Mouse (Mus musculus): Measurements from ENCODE around the gene 4930524B15Rik. TPM values are rescaled to one million over a fixed set of nuclear protein-coding genes. Genes with fewer than 3 reads are reported as not detected.
A peak's percentile ranks its signal among the peaks of the same experiment; 100 is the strongest.
"Not testable (repeated sequence)": the region's sequence is repeated elsewhere in the genome, so short reads cannot be mapped to it uniquely, and the experiment has no call there.

Gene 4930524B15Rik
- total RNA-seq (2015) = not detected in 2 replicates
- total RNA-seq (2017) = not detected in 2 replicates

DNA sequence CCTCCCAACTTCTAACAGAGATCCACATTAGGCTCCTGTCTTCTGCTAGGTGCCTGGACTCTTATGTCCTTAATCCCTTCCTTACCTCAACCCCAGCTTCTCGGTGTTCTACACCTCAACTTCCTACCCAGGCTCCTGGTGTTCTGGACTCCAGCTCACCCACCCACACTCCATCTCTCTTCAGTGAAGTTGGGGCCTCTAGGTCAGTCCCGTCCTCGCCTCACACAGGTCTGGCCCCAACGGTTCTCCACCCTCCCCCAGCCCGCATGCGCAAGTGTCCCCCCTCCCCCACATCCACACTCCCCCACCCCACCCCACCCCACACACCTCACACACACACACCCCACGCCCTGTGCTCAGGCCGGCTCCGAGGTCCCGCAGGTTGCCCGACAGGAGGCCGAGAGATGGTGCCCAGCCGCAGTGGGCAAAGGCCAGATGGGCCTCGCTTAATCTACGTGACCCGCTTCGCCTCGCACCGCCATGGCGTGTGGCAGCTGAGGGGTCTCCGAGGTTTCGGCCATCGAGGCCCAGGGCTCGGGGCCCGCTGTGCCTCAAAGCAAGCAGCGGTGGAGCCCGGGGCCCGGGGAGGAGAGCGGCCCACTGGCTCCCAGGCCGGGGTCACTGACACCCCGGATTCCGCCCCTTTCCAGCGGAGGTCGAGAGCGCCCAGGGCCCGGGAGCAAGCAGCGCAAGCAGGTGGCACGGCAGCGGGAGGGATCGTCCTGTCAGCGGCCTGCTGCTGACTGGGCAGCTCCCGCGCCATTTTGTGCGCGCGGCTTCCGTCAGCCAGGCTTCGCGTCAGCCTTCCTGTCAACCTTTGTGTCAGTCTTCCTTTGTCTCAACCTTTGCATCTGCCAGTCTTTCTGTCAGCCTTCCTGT, at the start of gene 4930524B15Rik:
TSS of gene 4930524B15Rik (plus strand) at position 337 of the 879 bp plus-strand sequence.
- no peak for ATAC-seq (replicated peaks; ENCODE audit: poor library complexity)

DNA sequence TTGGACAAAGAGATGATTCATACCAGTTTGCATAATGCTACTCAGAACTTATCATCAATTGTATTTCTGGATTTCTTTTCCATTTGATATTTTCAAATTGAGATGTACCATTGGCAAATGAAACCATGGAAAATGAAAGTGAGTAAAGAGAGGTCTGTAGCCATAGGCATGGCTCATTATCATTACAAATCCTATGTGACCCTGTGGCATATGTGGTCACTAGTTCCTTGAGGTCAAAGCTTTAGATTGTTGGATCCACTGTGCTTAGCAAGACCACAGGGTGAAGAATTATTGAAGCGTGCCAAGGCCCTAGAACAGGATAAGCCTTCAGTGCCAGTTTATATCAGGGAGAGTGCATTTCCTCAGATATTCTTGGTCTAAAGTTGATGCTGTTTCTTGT, 47.6 kb upstream of the 4930524B15Rik start:
- ATAC-seq (replicated peaks; ENCODE audit: poor library complexity) = no peak

DNA sequence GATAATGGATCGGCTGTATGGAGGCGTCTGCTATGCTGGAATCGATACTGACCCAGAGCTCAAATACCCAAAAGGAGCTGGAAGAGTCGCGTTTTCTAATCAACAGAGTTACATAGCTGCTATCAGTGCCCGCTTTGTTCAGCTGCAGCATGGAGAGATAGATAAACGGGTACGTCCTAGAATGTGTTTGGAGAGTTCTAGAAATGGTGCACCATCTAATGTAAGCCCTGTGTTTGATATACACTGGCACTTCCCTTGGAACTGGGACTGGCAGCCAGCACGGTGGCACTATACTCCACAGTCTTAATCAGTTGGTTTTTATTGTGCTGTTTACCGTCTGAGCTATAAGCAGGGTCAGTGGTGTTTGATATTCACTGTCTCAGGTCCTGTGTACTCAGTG, 35.3 kb upstream of the 4930524B15Rik start:
- ATAC-seq (replicated peaks; ENCODE audit: poor library complexity) = peak; percentile 42; the same call in 1 of the 2 replicates

DNA sequence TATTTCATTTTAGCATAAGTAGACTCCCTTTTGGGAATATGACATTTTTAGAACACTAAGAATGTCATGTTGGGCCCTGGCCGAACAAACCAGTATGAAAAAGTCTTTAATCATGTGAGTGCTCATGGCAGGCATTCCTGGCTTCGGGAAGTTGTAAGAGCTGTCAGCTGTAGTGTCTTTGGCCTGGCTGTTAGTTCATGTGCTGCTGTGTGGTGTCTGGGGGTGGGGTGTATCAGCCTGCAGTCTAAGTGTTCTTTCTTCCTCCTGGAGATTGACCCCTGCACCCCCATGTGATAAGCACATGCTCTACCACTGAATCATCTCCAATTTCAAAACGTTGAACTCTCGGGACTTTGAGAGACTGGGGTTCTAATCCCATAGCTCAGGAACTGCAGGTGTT, 29.7 kb upstream of the 4930524B15Rik start:
- no peak for ATAC-seq (replicated peaks; ENCODE audit: poor library complexity)

DNA sequence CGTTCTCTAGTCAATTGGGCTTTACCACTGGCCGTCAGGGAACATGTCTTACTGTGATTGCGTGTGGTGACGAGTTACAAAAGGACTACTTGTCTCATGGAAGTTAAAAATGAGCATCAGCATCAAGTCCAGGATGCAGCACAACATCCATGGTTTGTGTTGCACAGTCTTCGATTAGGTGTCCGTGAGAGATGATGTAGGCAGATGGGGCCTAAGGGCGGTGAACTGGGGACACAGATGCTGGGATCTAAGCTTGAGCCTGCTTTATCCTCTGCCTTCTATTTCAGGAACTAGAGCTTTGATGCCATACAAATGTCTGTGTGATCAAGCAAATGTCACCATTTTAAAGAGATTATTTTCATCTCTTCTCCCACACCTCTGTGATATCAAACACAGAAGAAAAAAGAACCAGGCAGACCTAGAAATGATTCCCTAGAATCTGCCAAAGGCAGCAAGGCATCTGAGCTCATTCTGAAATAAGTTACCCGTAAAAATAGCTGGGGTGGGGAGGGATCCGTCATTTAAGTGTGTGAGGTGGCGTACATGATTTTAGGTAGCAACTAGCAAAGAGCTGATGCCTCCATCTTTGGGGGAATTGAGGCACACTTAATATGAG, 28.4 kb upstream of the 4930524B15Rik start:
- no peak for ATAC-seq (replicated peaks; ENCODE audit: poor library complexity)

DNA sequence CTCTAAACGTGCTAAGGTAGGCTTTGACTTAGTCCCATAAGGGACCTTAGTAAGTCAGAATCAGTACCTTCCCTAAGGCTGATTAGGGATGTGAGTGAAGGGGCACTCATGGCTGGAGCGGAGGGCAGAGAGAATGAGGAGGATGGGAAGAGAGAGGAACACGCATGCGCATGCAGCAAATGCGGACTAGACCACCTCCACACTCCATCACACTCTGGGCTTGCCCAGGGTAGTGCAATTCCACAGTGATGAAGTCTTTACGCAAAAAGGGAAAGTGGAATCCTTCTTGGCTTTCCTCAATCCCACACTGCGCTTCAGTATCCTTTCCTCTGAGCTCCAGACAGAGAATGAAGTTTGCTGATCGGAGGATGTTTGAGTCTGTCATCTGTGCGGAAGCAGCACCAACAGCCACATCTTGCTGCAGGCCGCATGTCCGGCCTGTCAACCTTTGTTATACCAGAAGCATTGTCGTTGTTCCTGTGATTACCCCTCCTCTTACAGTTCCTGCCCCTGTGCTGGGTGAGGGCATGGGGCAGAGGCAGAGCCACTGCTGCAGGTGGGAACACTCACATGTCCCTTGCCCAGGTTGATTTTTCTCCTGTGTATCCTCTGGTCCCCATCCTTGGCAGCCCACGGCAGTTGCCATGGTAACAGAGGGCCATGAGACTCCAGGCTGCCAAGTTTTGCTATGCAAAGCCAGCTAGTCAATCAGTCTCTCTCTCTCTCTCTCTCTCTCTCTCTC, 24.3 kb upstream of the 4930524B15Rik start:
- ATAC-seq (replicated peaks; ENCODE audit: poor library complexity) = no peak

DNA sequence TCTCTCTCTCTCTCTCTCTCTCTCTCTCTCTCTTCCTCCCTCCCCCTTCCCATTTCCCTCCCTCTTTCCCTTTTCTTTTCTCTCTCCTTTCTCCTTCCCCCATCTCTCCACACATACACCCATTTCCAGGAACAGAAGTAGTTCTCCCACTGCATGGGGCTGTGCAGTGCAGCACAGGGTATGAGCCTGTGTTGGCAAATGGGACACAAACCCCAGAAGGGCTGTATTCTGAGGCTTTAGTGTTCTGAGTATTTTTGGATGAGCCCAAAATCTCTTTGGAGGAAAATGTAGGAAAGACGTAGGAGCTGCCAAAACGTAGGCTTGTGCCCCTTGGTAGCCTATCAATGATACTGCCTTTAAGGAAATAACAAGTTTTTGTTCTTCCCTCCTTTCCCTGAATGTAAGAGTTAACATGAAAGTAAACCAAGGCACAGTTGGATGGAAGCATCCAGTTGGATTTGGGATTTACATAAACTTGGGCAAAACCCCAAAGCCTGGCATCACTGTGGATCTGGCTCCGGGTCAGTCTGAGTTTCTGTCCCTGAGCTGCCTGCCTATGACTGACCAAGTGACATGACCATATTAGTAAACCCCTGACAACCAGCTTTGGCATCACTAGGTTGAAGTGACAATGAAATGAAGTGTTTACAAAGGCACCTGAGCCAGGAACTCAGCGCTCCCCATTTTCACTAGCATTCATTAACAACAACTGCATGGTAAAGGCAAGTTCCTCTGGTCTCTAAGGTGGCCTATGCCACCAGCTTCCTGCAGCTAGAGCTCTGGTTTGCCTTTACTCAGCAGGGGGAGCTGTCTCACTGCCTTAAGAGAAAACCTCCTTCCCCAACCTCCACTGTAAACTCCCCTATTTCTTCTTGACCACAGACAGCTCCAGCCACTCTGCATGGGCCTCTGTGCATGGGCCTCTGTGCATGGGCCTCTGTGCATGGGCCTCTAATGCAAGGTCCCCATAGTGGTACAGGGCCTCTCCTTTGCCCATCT, 23.5 kb upstream of the 4930524B15Rik start:
- peak; percentile 86 for ATAC-seq (replicated peaks; ENCODE audit: poor library complexity)

DNA sequence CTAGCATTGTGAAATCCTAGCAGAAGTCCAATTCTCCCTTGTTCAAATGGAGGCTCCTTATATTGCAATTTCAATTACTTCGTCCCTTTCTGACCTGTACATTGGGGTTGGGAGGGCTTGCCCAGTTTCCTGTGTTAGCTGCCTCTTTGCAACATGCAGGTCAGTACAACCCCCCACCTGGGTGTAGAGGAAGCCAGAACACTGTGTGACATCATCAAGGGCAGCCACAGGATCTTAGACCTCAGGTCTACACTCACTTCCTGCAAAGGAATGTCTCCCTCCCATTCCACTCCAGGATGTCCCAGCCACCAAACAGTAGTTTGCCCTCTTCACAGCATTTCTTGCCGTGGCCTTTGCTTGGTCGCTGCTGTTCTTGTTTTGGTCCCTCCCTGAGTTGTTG, 19.9 kb upstream of the 4930524B15Rik start:
- no peak for ATAC-seq (replicated peaks; ENCODE audit: poor library complexity)

DNA sequence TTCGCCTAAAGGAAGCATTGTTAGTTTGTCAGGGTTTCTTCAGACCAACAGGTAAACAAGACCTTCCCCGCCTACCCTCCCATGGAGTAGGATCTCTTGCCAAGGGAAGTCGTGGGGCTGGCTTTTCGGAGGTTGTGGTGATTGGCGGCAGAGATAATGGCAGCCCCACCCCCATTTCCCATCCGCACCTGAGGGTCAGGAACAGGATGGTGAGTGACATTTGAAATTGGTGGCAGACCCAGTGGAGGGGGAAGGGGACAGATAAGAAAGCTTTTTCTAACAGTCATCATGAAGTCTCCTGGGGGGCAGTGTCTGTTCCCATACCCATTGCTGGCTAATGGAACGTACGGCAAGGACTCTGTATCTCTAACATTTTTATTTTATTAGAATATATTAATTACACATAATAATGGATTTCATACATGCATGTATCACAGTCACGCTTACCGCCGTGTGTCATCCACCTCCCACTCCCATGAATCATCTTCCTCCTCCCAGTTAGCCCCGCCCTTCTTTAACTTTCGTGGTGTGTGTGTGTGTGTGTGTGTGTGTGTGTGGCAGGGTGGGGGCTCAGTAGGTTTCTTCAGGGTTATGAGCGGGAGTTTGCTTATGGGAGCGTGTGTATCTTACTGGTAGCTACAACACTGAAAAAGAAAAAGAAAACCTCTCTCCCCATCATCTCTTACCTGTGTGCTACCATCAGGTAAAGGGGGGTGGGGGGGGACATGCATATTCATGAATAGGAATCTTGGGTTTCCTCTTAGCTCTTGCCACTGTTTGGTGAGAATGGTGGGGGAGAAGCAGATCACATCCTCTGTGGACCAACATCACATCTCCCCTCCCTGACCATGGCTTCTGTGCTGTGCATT, 16.7 kb upstream of the 4930524B15Rik start:
- peak; percentile 33; the same call in 1 of the 2 replicates for ATAC-seq (replicated peaks; ENCODE audit: poor library complexity)

DNA sequence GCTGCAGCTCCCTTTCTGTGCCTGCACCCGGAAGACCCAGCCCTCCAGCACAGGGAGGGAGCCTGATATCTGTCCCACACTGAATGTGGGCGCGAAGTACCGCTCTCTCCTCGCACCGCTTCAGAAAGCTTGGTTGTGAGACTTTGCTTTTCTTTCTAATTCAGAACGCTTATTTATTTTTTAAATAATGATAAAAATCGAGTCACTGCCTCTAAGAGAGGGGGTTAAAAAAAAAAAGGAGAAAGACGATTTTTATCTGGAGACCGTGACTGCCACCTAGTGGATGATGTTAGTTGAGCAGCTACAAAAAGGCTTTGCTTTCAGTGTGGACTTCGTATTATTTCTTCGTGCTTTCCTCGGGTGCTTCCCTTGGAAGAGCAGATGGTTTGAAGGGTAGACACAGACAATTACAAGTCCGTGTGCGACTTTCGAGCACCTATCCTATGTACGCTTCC, 16.0 kb upstream of the 4930524B15Rik start:
- ATAC-seq (replicated peaks; ENCODE audit: poor library complexity) = peak; percentile 75

DNA sequence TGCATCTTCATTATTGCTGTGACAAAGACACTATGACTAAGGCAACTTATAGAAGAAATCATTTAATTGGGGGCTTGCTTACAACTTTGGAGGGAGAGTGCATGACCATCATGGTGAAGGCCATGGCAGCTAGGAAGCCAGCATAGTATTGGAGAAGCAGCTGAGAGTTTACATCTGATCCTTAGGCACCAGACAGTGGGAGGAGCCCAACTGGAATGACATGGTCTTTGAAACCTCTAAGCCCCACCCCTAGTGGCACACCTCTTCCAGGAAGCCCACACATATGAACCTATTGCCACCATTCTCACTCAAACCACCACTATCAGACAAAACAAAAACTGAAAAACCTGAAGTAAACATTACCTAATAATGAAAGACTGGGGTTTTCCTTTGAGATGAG, 5.3 kb upstream of the 4930524B15Rik start:
- no peak for ATAC-seq (replicated peaks; ENCODE audit: poor library complexity)

DNA sequence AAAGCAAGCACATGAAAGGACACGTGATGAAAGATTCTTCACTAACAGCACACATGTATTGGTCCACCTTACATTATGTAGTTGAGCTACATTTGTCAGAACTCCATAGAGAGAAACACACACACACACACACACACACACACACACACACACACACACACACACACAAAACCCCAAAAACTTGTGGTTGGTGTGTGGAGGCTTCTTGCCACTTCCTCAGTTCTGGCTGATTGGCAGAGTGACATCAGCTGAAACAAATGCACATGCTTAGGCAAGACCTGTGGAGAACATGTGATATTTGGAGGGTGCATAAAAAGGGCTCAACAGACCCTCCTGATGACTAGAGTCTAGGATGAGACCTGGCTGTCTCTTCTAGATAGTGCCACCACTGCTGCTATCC, 1.4 kb upstream of the 4930524B15Rik start:
- ATAC-seq (replicated peaks; ENCODE audit: poor library complexity) = peak; percentile 63

DNA sequence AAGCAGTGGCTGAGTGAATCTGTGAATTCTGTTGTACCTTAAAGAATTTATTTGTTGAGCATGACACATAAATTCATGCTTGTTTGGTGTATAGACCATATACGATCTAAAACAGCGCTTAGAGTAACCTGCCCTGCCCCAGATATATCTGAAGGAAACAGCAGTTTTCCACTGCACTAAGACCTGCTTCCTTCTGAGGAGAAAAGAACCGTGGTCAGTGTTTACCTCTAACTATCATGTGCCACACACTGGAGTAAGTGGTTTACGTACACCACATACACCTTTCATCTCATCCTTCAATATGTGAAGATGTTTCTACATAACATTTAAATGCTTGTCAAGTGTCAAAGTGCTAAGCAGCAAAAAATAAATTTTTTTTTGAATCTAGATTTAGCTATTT, 8.7 kb downstream of the 4930524B15Rik start:
- no peak for ATAC-seq (replicated peaks; ENCODE audit: poor library complexity)

DNA sequence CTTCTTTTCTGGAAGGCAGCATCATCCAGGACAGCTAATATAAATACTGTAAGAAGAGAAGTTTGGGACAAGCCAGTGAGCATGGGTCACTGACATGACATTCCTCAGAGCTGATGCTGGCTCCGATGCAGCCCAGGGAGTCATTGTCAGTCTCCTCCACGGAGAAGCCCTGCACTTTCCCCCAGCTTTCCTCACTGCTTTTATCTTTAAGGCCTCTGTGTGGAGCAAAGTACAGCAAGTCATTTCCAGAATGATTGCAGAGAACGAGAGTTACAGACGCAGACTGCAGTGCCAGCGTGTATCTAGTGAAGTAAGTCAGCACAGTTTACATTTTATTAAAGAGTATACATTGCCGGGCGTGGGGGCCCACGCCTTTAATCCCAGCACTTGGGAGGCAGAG, 9.4 kb downstream of the 4930524B15Rik start:
- ATAC-seq (replicated peaks; ENCODE audit: poor library complexity) = no peak

DNA sequence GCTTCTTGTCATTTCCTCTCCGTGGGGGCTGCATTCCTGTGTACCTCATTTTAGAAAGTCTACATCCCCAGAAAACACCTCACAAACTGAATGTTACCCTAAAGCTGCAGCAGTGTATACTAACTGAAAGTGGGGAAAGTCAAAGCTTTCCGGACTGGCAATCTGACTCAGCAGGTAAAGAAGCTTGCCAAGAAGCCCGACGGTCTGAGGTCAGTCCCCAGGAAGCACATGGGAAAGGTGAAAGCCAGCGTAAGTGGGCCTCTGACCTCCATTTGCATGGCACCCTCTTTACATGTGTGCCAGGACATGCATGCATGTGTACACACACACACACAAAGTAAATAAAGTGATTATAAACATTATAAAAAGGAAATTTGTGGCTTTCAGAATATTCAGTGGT, 10.3 kb downstream of the 4930524B15Rik start:
- no peak for ATAC-seq (replicated peaks; ENCODE audit: poor library complexity)

DNA sequence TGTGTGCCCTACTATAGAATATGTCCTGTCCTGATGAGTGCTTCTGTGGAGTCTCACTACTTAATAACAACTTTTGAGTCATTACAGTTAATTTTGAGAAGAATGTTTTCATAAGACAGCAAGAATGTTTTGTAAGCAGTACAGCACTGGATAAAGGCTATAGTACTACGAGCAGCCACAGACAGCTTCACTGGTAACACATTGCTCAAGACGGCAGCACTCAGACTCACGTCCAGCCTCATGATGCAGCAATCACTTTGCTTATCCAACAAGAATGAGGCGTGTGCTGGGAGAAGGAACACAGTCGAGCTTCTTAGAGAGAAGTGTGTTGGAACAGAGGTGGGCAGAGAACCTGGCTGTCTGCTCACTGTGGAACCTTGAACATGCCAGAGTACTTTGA, 10.7 kb downstream of the 4930524B15Rik start:
- 0 out of 2 replicates have a peak, but pooled peaks have one; percentile 23 for ATAC-seq (replicated peaks; ENCODE audit: poor library complexity)

DNA sequence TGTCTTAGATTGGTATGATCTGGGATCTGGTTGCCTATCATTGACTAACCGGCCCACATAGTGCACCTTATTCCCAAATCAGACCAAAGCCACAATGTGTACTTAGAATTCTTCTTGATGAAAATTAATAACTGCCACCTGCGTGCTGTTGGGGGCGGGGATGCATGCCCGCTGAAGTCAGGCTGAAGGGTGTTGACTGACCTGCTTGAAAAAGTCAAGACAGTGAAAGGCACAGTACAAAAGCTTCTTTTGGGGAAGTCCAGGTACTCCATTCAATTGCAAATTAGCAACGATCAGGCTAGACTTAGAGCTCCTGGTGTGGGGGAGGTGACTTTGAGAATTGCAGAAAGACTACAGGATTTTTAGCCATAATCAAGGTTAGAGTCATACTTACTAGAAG, 14.7 kb downstream of the 4930524B15Rik start:
- ATAC-seq (replicated peaks; ENCODE audit: poor library complexity) = not testable (repeated sequence)

DNA sequence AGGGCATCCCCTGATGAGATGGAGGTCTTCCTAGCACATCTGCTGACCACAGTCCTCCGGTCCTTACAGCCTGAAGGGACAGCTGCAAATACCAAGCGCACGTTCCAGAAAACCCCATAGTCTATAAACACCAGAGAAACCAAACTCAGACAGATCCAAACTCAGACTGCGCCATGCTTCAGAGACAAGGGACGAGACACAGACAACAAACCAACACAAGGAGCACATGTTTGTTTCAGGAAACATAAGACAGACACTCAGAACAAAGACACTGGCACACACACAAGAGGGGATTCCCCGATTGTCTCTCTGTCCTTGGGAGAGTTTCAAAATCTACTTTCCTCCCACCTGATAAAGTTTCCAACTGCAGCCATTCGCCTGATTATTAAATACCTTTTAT, 16.4 kb downstream of the 4930524B15Rik start:
- no peak for ATAC-seq (replicated peaks; ENCODE audit: poor library complexity)

All from megakaryocyte progenitor cell, adult 5-6 weeks (primary cell).